Mouse (Mus musculus) cerebellum, adult 11-12 months (tissue): ENCODE measurements around the gene E2f6.

Experiments
- DNase-seq: peaks from one replicate; pipeline ENCODE4 v3.0.0; 2022

E2f6 gene

GRCm38 (mm10) chr12:16876667-16877066 lies 65.9 kb downstream of the E2f6 start:
- no peak for DNase-seq

- DNase-seq = no peak
These were observed 66.4 kb downstream of the E2f6 start for GRCm38 (mm10) chr12:16877141-16877540.

- DNase-seq = no peak
These were observed 66.9 kb downstream of the E2f6 start for GRCm38 (mm10) chr12:16877679-16878078.

- DNase-seq = no peak
These were observed 68.6 kb downstream of the E2f6 start for GRCm38 (mm10) chr12:16879369-16879768.

GRCm38 (mm10) chr12:16880077-16880476 lies 69.3 kb downstream of the E2f6 start:
- no peak for DNase-seq

- DNase-seq = no peak
These were observed 71.7 kb downstream of the E2f6 start for GRCm38 (mm10) chr12:16882442-16882841.

- DNase-seq = no peak
These were observed 72.3 kb downstream of the E2f6 start for GRCm38 (mm10) chr12:16883111-16883510.

- DNase-seq = no peak
These were observed 73.8 kb downstream of the E2f6 start for GRCm38 (mm10) chr12:16884534-16884933.

- DNase-seq = no peak
These were observed 75.6 kb downstream of the E2f6 start for GRCm38 (mm10) chr12:16886354-16886753.
